Mouse (Mus musculus): ENCODE data around the gene Rasgef1b. TPM values are rescaled to one million over a fixed set of nuclear protein-coding genes. Genes with fewer than 3 reads are reported as not detected.

Rasgef1b gene
- polyA plus RNA-seq, 1 experiment from 2014 or later, result 28.6 TPM

GRCm38 (mm10) chr5:99521411-99521810, 207.5 kb downstream of the Rasgef1b start:
- H3K4me1 ChIP-seq (ENCODE audit: control insufficient read depth, insufficient read depth, low read length), result peaks cover 4% of the 10 kb centered on the region; the same call in 1 of the 2 replicates
- H3K9me3 ChIP-seq (ENCODE audit: control insufficient read depth, low read length), result no peaks in the 10 kb centered on the region
- DNase-seq (ENCODE audit: low spot score, missing footprints) (no peak), ATAC-seq (ENCODE audit: low FRiP score) (no peak)
- WGBS, result 86% methylated on average over 4 of the region's 4 CpGs
- no peak overlapping the region for H3K4me2 ChIP-seq
- no peaks in the 10 kb centered on the region for H3K36me3 ChIP-seq (ENCODE audit: control insufficient read depth, insufficient read depth, low read length)
- H3K27me3 ChIP-seq (ENCODE audit: control insufficient read depth, insufficient read depth, low read length), result no peaks in the 10 kb centered on the region
- no peak overlapping the region for H3K27ac ChIP-seq (ENCODE audit: low read depth, low read length)
- H3K9ac ChIP-seq (ENCODE audit: low read length), result no peak overlapping the region
- no peak overlapping the region for H3K4me3 ChIP-seq (ENCODE audit: low read depth, low read length)

DNA sequence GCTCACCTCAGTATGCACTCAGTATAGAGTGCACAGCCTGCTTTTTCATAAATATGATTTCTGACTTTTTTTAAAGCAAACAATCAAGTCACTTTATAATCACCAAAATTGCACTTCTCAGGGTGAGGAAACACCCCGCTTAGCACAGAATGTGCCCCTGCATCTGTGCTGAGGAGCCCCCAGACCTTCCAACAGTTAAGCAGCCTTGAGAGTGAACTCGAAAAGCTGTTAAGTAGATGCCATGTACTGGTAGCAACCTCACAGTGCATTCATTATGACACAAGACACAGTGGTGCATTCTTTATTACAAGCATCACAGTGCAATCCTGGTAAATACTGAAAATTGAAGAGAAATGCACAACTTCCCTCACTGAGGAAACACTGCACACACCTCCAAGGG, 209.3 kb downstream of the Rasgef1b start:
- H3K27me3 ChIP-seq (ENCODE audit: control insufficient read depth, insufficient read depth, low read length), result no peaks in the 10 kb centered on the region
- no peak overlapping the region for H3K9ac ChIP-seq (ENCODE audit: low read length)
- ATAC-seq (ENCODE audit: low FRiP score) (no peak), DNase-seq (ENCODE audit: low spot score, missing footprints) (no peak)
- no peak overlapping the region for H3K4me2 ChIP-seq
- peaks cover 4% of the 10 kb centered on the region; the same call in 1 of the 2 replicates for H3K4me1 ChIP-seq (ENCODE audit: control insufficient read depth, insufficient read depth, low read length)
- no peaks in the 10 kb centered on the region for H3K9me3 ChIP-seq (ENCODE audit: control insufficient read depth, low read length)
- WGBS, result 77% methylated on average over 2 of the region's 2 CpGs
- no peak overlapping the region for H3K27ac ChIP-seq (ENCODE audit: low read depth, low read length)
- H3K4me3 ChIP-seq (ENCODE audit: low read depth, low read length), result no peak overlapping the region
- no peaks in the 10 kb centered on the region for H3K36me3 ChIP-seq (ENCODE audit: control insufficient read depth, insufficient read depth, low read length)

DNA sequence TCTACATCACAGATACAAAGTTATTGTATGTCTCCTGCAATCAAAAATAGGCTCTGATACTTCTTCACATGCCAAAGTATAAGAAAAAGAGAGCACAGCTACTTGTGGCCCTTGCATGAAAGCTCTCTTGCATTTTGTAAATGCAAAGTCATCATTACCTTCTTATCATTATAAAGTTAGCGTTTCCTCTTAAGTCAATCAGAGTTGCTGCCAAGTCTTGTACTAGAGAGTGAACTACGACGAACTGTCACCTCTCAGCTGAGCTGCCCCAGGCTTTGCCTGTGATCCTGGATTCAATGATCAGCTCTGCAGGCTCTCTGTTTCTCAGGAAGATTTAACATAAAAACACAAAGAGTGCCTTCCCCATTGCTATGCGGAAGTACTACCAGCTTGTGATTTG, 209.8 kb downstream of the Rasgef1b start:
- Histone ChIP-seq H3K4me1 (ENCODE audit: control insufficient read depth, insufficient read depth, low read length) (peaks cover 4% of the 10 kb centered on the region; the same call in 1 of the 2 replicates), H3K27me3 (ENCODE audit: control insufficient read depth, insufficient read depth, low read length) (no peaks in the 10 kb centered on the region), H3K4me3 (ENCODE audit: low read depth, low read length) (no peak overlapping the region), H3K9me3 (ENCODE audit: control insufficient read depth, low read length) (no peaks in the 10 kb centered on the region), H3K4me2 (no peak overlapping the region), H3K36me3 (ENCODE audit: control insufficient read depth, insufficient read depth, low read length) (no peaks in the 10 kb centered on the region), H3K27ac (ENCODE audit: low read depth, low read length) (no peak overlapping the region), H3K9ac (ENCODE audit: low read length) (no peak overlapping the region)
- DNase-seq (ENCODE audit: low spot score, missing footprints), result no peak
- WGBS, result 62% methylated on average over 4 of the region's 4 CpGs
- ATAC-seq (ENCODE audit: low FRiP score), result no peak

DNA sequence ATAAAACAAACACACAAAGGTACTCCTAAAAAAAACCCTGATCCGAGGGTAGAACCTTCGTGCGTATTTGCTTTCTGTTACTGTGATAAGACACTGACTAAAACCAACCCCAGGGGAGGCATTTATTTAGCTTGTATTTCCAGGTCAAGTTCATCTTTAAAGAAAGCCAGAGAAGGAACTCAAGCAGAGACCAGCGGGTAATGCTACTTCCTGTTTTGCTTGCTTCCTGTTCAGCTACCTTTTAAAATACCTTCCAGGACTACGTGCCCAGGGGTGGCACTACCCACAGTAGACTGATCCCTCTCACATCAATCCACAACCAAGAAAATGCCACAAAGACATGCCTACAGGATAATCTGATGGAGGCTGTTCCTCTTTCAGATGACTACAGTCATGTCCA, 212.7 kb downstream of the Rasgef1b start:
- DNase-seq (ENCODE audit: low spot score, missing footprints) (no peak), ATAC-seq (ENCODE audit: low FRiP score) (no peak)
- H3K4me1 ChIP-seq (ENCODE audit: control insufficient read depth, insufficient read depth, low read length), result peaks cover 5% of the 10 kb centered on the region; the same call in 1 of the 2 replicates
- no peaks in the 10 kb centered on the region for H3K27me3 ChIP-seq (ENCODE audit: control insufficient read depth, insufficient read depth, low read length)
- no peaks in the 10 kb centered on the region for H3K36me3 ChIP-seq (ENCODE audit: control insufficient read depth, insufficient read depth, low read length)
- H3K4me3 ChIP-seq (ENCODE audit: low read depth, low read length), result no peak overlapping the region
- no peaks in the 10 kb centered on the region for H3K9me3 ChIP-seq (ENCODE audit: control insufficient read depth, low read length)
- WGBS, result 88% methylated on average over 5 of the region's 5 CpGs
- H3K9ac ChIP-seq (ENCODE audit: low read length), result no peak overlapping the region
- H3K4me2 ChIP-seq, result no peak overlapping the region
- H3K27ac ChIP-seq (ENCODE audit: low read depth, low read length), result no peak overlapping the region

- H3K9me3 ChIP-seq (ENCODE audit: control insufficient read depth, low read length), result no peaks in the 10 kb centered on the region
- H3K27me3 ChIP-seq (ENCODE audit: control insufficient read depth, insufficient read depth, low read length), result no peaks in the 10 kb centered on the region
- 85% methylated on average over 4 of the region's 4 CpGs for WGBS
- H3K4me1 ChIP-seq (ENCODE audit: control insufficient read depth, insufficient read depth, low read length), result peaks cover 5% of the 10 kb centered on the region; the same call in 1 of the 2 replicates
- H3K4me2 ChIP-seq, result no peak overlapping the region
- H3K4me3 ChIP-seq (ENCODE audit: low read depth, low read length), result no peak overlapping the region
- no peak overlapping the region for H3K27ac ChIP-seq (ENCODE audit: low read depth, low read length)
- no peak overlapping the region for H3K9ac ChIP-seq (ENCODE audit: low read length)
- no peak for ATAC-seq (ENCODE audit: low FRiP score)
- no peaks in the 10 kb centered on the region for H3K36me3 ChIP-seq (ENCODE audit: control insufficient read depth, insufficient read depth, low read length)
- no peak for DNase-seq (ENCODE audit: low spot score, missing footprints)
Observed at GRCm38 (mm10) chr5:99515764-99516163, 213.1 kb downstream of the Rasgef1b start.

DNA sequence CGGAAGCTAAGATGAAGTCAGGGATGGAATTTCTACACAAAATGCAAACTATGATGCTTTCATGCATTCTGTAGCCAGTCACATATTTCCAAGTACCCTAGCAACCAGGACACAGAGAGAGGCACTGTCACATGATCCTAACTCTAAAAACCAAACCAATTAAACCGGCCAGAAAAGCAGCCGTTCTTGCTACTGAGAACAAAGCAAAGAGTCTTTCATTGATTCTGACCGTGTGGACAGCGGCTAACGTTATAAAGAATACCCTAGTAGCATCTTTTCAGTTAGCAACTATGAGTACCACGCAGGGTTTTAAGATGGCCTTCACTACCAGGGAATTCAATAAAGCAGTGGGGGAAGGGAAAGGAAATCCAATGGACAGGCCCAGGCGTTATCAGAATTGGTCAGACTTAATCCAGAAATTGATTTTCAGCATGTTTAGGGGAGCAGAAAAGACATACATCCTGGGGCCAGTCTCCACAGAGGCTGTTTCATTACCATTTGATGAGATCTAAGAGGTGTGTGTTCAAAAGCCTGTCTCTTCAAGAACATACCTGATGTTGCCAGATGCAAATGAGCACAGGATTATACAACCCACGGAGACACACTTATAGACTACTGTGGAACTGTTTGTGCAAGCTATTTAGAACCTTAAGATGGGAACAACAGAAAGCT, 215.5 kb downstream of the Rasgef1b start:
- Histone ChIP-seq H3K4me2 (no peak overlapping the region), H3K4me3 (ENCODE audit: low read depth, low read length) (no peak overlapping the region), H3K9ac (ENCODE audit: low read length) (no peak overlapping the region), H3K4me1 (ENCODE audit: control insufficient read depth, insufficient read depth, low read length) (peaks cover 5% of the 10 kb centered on the region; the same call in 1 of the 2 replicates), H3K9me3 (ENCODE audit: control insufficient read depth, low read length) (no peaks in the 10 kb centered on the region), H3K27ac (ENCODE audit: low read depth, low read length) (peak overlapping the region; percentile 16; the same call in 1 of the 2 replicates), H3K27me3 (ENCODE audit: control insufficient read depth, insufficient read depth, low read length) (no peaks in the 10 kb centered on the region), H3K36me3 (ENCODE audit: control insufficient read depth, insufficient read depth, low read length) (no peaks in the 10 kb centered on the region)
- 24% methylated on average over 9 of the region's 9 CpGs for WGBS
- peak; percentile 91 for DNase-seq (ENCODE audit: low spot score, missing footprints)
- ATAC-seq (ENCODE audit: low FRiP score), result peak; percentile 78

GRCm38 (mm10) chr5:99511081-99511480, 217.8 kb downstream of the Rasgef1b start:
- no peaks in the 10 kb centered on the region for H3K9me3 ChIP-seq (ENCODE audit: control insufficient read depth, low read length)
- H3K27ac ChIP-seq (ENCODE audit: low read depth, low read length), result no peak overlapping the region
- 0 out of 2 replicates have a peak, but pooled peaks cover 5% of the 10 kb centered on the region for H3K4me1 ChIP-seq (ENCODE audit: control insufficient read depth, insufficient read depth, low read length)
- ATAC-seq (ENCODE audit: low FRiP score) (no peak), DNase-seq (ENCODE audit: low spot score, missing footprints) (no peak)
- H3K4me2 ChIP-seq, result no peak overlapping the region
- WGBS, result 53% methylated on average over 11 of the region's 11 CpGs
- H3K27me3 ChIP-seq (ENCODE audit: control insufficient read depth, insufficient read depth, low read length), result no peaks in the 10 kb centered on the region
- no peak overlapping the region for H3K4me3 ChIP-seq (ENCODE audit: low read depth, low read length)
- no peak overlapping the region for H3K9ac ChIP-seq (ENCODE audit: low read length)
- H3K36me3 ChIP-seq (ENCODE audit: control insufficient read depth, insufficient read depth, low read length), result no peaks in the 10 kb centered on the region

DNA sequence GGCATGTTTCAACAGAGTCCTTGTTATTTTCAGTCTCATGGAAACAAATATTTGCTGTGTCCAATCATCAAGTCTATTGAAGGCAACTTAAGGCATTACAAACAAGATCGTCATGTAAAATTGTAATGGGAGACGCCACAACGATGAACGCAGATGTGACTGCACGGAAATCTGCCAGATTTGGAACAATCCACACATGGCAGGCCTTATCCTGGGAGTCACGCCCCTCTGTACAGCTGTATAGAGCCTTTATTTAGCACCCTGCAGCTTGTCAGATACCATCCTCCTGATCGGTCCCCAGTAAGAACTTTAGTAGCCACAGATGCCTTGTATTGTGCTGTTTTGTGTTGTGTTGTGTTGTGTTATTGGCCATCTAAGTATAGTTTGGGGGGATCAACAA, 222.8 kb downstream of the Rasgef1b start:
- Histone ChIP-seq H3K27me3 (ENCODE audit: control insufficient read depth, insufficient read depth, low read length) (no peaks in the 10 kb centered on the region), H3K36me3 (ENCODE audit: control insufficient read depth, insufficient read depth, low read length) (no peaks in the 10 kb centered on the region), H3K4me1 (ENCODE audit: control insufficient read depth, insufficient read depth, low read length) (peaks cover 3% of the 10 kb centered on the region; the same call in 1 of the 2 replicates), H3K9me3 (ENCODE audit: control insufficient read depth, low read length) (no peaks in the 10 kb centered on the region), H3K4me3 (ENCODE audit: low read depth, low read length) (no peak overlapping the region), H3K9ac (ENCODE audit: low read length) (no peak overlapping the region), H3K4me2 (no peak overlapping the region), H3K27ac (ENCODE audit: low read depth, low read length) (no peak overlapping the region)
- DNase-seq (ENCODE audit: low spot score, missing footprints) (no peak), ATAC-seq (ENCODE audit: low FRiP score) (no peak)
- WGBS, result 88% methylated on average over 7 of the region's 7 CpGs

- Histone ChIP-seq H3K27me3 (ENCODE audit: control insufficient read depth, insufficient read depth, low read length) (no peaks in the 10 kb centered on the region), H3K36me3 (ENCODE audit: control insufficient read depth, insufficient read depth, low read length) (no peaks in the 10 kb centered on the region), H3K9ac (ENCODE audit: low read length) (no peak overlapping the region), H3K4me2 (no peak overlapping the region), H3K4me1 (ENCODE audit: control insufficient read depth, insufficient read depth, low read length) (peaks cover 3% of the 10 kb centered on the region; the same call in 1 of the 2 replicates), H3K4me3 (ENCODE audit: low read depth, low read length) (no peak overlapping the region), H3K9me3 (ENCODE audit: control insufficient read depth, low read length) (no peaks in the 10 kb centered on the region), H3K27ac (ENCODE audit: low read depth, low read length) (no peak overlapping the region)
- DNase-seq (ENCODE audit: low spot score, missing footprints) (no peak), ATAC-seq (ENCODE audit: low FRiP score) (0 out of 2 replicates have a peak, but pooled peaks have one; percentile 44)
- 65% methylated on average over 9 of the region's 9 CpGs for WGBS
Observed at GRCm38 (mm10) chr5:99504349-99504830, 224.5 kb downstream of the Rasgef1b start.

All from midbrain, embryonic 11.5 days (tissue).